Mouse (Mus musculus) CD8-positive naive resting alpha-beta T cell, adult 2 months (primary cell): ENCODE measurements around the gene Enpp7.

Source experiments
- DNase-seq, 2 experiments: peaks; one replicate each; pipeline ENCODE4 v3.0.0; 2022; ENCODE audit warnings: low read depth in 2 of 2, low spot score in 2 of 2

Gene Enpp7

GRCm38 (mm10) chr11:118987999-118988398 lies at the start of gene Enpp7:
Gene Enpp7 (plus strand): TSS chr11:118988188.
- no peak for DNase-seq

- DNase-seq = no peak
Measured at GRCm38 (mm10) chr11:118939731-118940130, 48.3 kb upstream of the Enpp7 start.

GRCm38 (mm10) chr11:118940539-118940938 lies 47.4 kb upstream of the Enpp7 start:
- no peak for DNase-seq

GRCm38 (mm10) chr11:118941268-118941667 lies 46.7 kb upstream of the Enpp7 start:
- no peak for DNase-seq

GRCm38 (mm10) chr11:118945868-118946267 lies 42.1 kb upstream of the Enpp7 start:
- no peak for DNase-seq

- DNase-seq = no peak
Measured at GRCm38 (mm10) chr11:118955016-118955415, 33.0 kb upstream of the Enpp7 start.

- no peak for DNase-seq
Measured at GRCm38 (mm10) chr11:118957070-118957471, 30.9 kb upstream of the Enpp7 start.

- no peak for DNase-seq
Measured at GRCm38 (mm10) chr11:118960649-118961048, 27.3 kb upstream of the Enpp7 start.

- DNase-seq = no peak
Measured at GRCm38 (mm10) chr11:118962478-118962877, 25.5 kb upstream of the Enpp7 start.

- DNase-seq = no peak
Measured at GRCm38 (mm10) chr11:118963926-118964325, 24.1 kb upstream of the Enpp7 start.

- DNase-seq = no peak
Measured at GRCm38 (mm10) chr11:118965078-118965477, 22.9 kb upstream of the Enpp7 start.

GRCm38 (mm10) chr11:118971470-118972034 lies 16.4 kb upstream of the Enpp7 start:
- peak in 1 of 2 experiments; percentile 30 for DNase-seq

- no peak for DNase-seq
Measured at GRCm38 (mm10) chr11:118972431-118973377, 15.3 kb upstream of the Enpp7 start.

- DNase-seq = no peak
Measured at GRCm38 (mm10) chr11:118974340-118974739, 13.6 kb upstream of the Enpp7 start.

- DNase-seq = peak; percentile 50 to 51
Measured at GRCm38 (mm10) chr11:118975427-118975826, 12.6 kb upstream of the Enpp7 start.

- peak in 1 of 2 experiments; percentile 35 for DNase-seq
Measured at GRCm38 (mm10) chr11:118975917-118976316, 12.1 kb upstream of the Enpp7 start.

GRCm38 (mm10) chr11:118980388-118980787 lies 7.6 kb upstream of the Enpp7 start:
- no peak for DNase-seq

GRCm38 (mm10) chr11:118981012-118981776 lies 6.8 kb upstream of the Enpp7 start:
- no peak for DNase-seq

- DNase-seq = no peak
Measured at GRCm38 (mm10) chr11:118982593-118983113, 5.3 kb upstream of the Enpp7 start.

- no peak for DNase-seq
Measured at GRCm38 (mm10) chr11:118985571-118985970, 2.4 kb upstream of the Enpp7 start.

- peak; percentile 45 to 70 for DNase-seq
Measured at GRCm38 (mm10) chr11:118992781-118993180, 4.8 kb downstream of the Enpp7 start.
